Mouse (Mus musculus): Measurements from ENCODE around the gene Fndc3b. TPM values are rescaled to one million over a fixed set of nuclear protein-coding genes. Genes with fewer than 3 reads are reported as not detected.

The Fndc3b gene
- polyA plus RNA-seq, 1 experiment from 2014 or later: 7.5 TPM

DNA sequence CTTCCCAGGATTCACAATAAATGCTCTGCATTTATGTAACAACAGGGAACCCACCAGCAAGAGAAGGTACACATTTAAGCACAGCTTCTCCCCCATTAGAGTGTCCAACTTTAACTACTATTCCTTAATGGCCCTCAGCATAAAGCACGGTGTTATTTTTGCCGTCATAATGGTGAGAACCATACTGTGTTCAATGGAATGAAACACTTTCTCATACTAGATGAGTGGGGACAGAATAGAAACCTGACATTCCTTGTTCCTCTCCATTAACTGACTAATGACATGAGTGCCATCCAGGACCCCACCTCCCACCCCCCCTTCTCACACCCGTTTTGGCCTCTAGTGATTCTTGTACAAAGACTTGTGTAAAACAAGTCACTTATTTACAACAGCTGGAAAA, 156.8 kb downstream of the Fndc3b start:
- H3K9ac ChIP-seq (ENCODE audit: low read depth, low read length): no peak overlapping the region
- H3K4me2 ChIP-seq (ENCODE audit: low read length): no peak overlapping the region
- H3K36me3 ChIP-seq (ENCODE audit: control insufficient read depth, insufficient read depth, low read length): no peaks in the 10 kb centered on the region
- no peaks in the 10 kb centered on the region for H3K9me3 ChIP-seq (ENCODE audit: control insufficient read depth, low read length)
- no peaks in the 10 kb centered on the region for H3K4me1 ChIP-seq (ENCODE audit: control insufficient read depth, insufficient read depth, low read depth, low read length)
- H3K27ac ChIP-seq (ENCODE audit: low read depth, low read length): no peak overlapping the region
- no peak overlapping the region for H3K4me3 ChIP-seq (ENCODE audit: low read length)
- WGBS: 64% methylated on average over 3 of the region's 3 CpGs
- no peak for ATAC-seq
- no peaks in the 10 kb centered on the region for H3K27me3 ChIP-seq (replicated peaks; ENCODE audit: control insufficient read depth, insufficient read depth, low read length)

DNA sequence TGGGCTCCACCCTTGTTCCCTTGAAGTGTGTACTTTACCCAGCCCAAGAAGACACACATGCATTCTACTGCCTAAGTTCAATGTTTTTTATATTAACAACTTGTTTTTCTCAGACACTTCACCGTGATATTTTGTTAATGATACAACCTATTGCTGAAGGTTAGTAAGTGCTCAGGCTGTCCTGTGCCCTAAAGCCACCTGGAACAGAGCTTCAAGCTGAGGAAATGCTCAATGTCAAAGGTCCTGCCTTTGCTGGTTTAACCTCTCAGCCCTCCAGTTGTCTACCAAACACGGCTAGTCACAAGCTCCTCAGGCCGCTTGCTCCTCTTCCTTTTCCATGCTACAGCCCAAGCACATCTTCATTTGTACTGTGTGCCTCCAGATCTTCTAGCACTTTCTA, 157.3 kb downstream of the Fndc3b start:
- Histone ChIP-seq H3K36me3 (ENCODE audit: control insufficient read depth, insufficient read depth, low read length) (no peaks in the 10 kb centered on the region), H3K9ac (ENCODE audit: low read depth, low read length) (no peak overlapping the region), H3K27ac (ENCODE audit: low read depth, low read length) (no peak overlapping the region), H3K27me3 (replicated peaks; ENCODE audit: control insufficient read depth, insufficient read depth, low read length) (no peaks in the 10 kb centered on the region), H3K4me1 (ENCODE audit: control insufficient read depth, insufficient read depth, low read depth, low read length) (no peaks in the 10 kb centered on the region), H3K9me3 (ENCODE audit: control insufficient read depth, low read length) (no peaks in the 10 kb centered on the region), H3K4me3 (ENCODE audit: low read length) (no peak overlapping the region), H3K4me2 (ENCODE audit: low read length) (no peak overlapping the region)
- ATAC-seq: no peak
- WGBS: 90% methylated on average over 3 of the region's 3 CpGs

DNA sequence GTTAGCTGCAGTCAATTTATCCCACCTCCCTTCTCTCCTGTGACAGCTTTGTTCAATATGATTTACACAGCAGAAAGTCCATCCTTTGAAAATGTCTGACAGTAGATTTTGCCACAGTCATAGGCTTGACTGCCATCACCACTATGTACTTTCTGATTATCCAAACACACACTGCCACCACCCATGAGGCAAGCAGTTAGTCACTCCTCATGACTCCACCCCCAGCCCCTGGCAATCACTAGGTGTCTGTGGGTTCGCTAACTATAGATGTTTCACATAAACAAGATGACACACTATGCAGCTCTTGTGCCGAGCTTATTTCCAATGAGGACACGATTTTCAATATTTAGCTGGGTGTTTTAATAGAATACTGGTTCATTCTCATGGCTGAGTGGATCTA, 160.1 kb downstream of the Fndc3b start:
- Histone ChIP-seq H3K36me3 (ENCODE audit: control insufficient read depth, insufficient read depth, low read length) (no peaks in the 10 kb centered on the region), H3K4me3 (ENCODE audit: low read length) (no peak overlapping the region), H3K4me2 (ENCODE audit: low read length) (no peak overlapping the region), H3K27ac (ENCODE audit: low read depth, low read length) (no peak overlapping the region), H3K27me3 (replicated peaks; ENCODE audit: control insufficient read depth, insufficient read depth, low read length) (no peaks in the 10 kb centered on the region), H3K9ac (ENCODE audit: low read depth, low read length) (no peak overlapping the region), H3K9me3 (ENCODE audit: control insufficient read depth, low read length) (no peaks in the 10 kb centered on the region), H3K4me1 (ENCODE audit: control insufficient read depth, insufficient read depth, low read depth, low read length) (no peaks in the 10 kb centered on the region)
- WGBS: 89% methylated on average over 3 of the region's 3 CpGs
- ATAC-seq: no peak

DNA sequence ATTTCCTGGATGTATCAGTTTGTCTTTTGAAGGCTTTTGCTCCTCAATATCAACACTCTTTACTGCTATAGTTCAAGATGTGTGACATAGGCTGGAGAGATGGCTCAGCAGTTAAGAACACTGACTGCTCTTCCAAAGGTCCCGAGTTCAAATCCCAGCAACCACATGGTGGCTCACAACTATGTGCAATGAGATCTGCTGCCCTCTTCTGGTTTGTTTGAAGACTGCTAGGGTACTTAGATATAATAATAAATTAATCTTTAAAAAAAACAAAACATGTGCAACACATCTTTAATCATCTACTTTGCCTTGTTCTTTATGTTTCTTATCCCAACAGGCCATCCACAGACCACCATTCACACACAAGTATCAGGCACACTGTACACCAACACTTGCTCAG, 160.7 kb downstream of the Fndc3b start:
- Histone ChIP-seq H3K36me3 (ENCODE audit: control insufficient read depth, insufficient read depth, low read length) (no peaks in the 10 kb centered on the region), H3K4me3 (ENCODE audit: low read length) (no peak overlapping the region), H3K4me1 (ENCODE audit: control insufficient read depth, insufficient read depth, low read depth, low read length) (no peaks in the 10 kb centered on the region), H3K27me3 (replicated peaks; ENCODE audit: control insufficient read depth, insufficient read depth, low read length) (no peaks in the 10 kb centered on the region), H3K4me2 (ENCODE audit: low read length) (no peak overlapping the region), H3K9me3 (ENCODE audit: control insufficient read depth, low read length) (no peaks in the 10 kb centered on the region), H3K9ac (ENCODE audit: low read depth, low read length) (no peak overlapping the region), H3K27ac (ENCODE audit: low read depth, low read length) (no peak overlapping the region)
- WGBS: 95% methylated on average over 1 of the region's 1 CpGs
- ATAC-seq: no peak

DNA sequence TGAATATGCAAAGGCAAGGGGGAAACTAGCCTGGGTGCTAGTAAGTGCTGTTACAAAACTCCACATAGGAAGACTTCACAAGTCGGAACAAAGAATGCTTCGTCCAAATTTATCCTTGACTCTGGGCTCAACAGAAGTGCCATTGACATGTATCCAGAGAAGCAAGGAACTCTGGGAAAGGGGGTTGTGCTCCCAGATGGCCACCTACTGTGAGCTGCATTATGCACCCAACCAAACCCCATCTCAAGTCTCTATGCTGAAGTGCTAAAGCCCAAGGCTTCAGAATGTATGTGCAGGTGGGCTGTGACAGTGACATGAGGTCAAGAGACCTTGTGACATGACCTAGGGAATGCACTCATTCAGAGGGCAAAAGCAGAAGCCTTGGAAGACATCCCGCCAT, 165.5 kb downstream of the Fndc3b start:
- ATAC-seq: no peak
- H3K27me3 ChIP-seq (replicated peaks; ENCODE audit: control insufficient read depth, insufficient read depth, low read length): no peaks in the 10 kb centered on the region
- no peak overlapping the region for H3K4me3 ChIP-seq (ENCODE audit: low read length)
- no peaks in the 10 kb centered on the region for H3K36me3 ChIP-seq (ENCODE audit: control insufficient read depth, insufficient read depth, low read length)
- H3K9me3 ChIP-seq (ENCODE audit: control insufficient read depth, low read length): no peaks in the 10 kb centered on the region
- no peak overlapping the region for H3K4me2 ChIP-seq (ENCODE audit: low read length)
- WGBS: 91% methylated on average over 3 of the region's 3 CpGs
- H3K4me1 ChIP-seq (ENCODE audit: control insufficient read depth, insufficient read depth, low read depth, low read length): no peaks in the 10 kb centered on the region
- H3K9ac ChIP-seq (ENCODE audit: low read depth, low read length): no peak overlapping the region
- H3K27ac ChIP-seq (ENCODE audit: low read depth, low read length): no peak overlapping the region

DNA sequence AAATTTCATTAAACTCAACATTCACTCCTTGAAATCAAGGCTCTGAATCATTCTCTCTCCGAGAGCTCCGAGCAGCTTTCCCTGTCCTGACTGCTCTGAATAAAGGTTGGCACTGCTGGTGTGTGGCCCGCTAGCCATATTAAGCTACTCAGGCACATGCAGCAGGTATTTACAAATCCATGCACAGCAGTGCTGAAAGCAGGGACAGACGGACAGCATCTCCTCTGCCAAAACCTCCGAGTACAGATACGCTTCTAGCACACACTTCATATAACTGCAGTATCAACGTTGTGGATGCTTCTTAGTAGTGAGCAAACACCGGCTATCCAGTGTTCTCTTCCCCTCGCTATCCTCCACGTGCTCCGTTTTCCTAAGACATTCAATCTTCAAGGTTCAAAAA, 167.0 kb downstream of the Fndc3b start:
- no peak overlapping the region for H3K4me2 ChIP-seq (ENCODE audit: low read length)
- H3K36me3 ChIP-seq (ENCODE audit: control insufficient read depth, insufficient read depth, low read length): no peaks in the 10 kb centered on the region
- H3K9ac ChIP-seq (ENCODE audit: low read depth, low read length): no peak overlapping the region
- 95% methylated on average over 11 of the region's 11 CpGs for WGBS
- no peaks in the 10 kb centered on the region for H3K4me1 ChIP-seq (ENCODE audit: control insufficient read depth, insufficient read depth, low read depth, low read length)
- H3K9me3 ChIP-seq (ENCODE audit: control insufficient read depth, low read length): no peaks in the 10 kb centered on the region
- no peak for ATAC-seq
- H3K4me3 ChIP-seq (ENCODE audit: low read length): no peak overlapping the region
- H3K27me3 ChIP-seq (replicated peaks; ENCODE audit: control insufficient read depth, insufficient read depth, low read length): no peaks in the 10 kb centered on the region
- H3K27ac ChIP-seq (ENCODE audit: low read depth, low read length): no peak overlapping the region

DNA sequence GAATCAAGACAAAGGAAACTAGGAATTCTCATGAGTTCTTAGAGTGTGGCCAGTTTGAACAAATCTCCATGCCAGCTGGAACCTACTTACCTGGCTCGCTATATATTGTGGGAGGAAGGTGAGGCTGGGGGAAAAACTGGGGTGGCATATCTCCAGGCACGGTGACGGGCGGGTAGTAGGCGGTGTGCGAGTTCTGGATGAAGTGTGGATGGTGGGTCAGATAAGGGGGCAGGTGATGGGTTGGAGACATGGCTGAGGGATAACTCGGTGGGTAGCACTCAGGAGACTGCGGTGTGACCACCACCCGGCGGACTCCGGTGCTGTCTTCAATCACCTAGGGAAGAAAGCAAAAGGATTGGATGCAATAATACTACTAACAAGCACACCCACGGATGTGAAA, 169.3 kb downstream of the Fndc3b start:
- no peak for ATAC-seq
- Histone ChIP-seq H3K4me2 (ENCODE audit: low read length) (no peak overlapping the region), H3K27me3 (replicated peaks; ENCODE audit: control insufficient read depth, insufficient read depth, low read length) (no peaks in the 10 kb centered on the region), H3K27ac (ENCODE audit: low read depth, low read length) (no peak overlapping the region), H3K9me3 (ENCODE audit: control insufficient read depth, low read length) (no peaks in the 10 kb centered on the region), H3K4me1 (ENCODE audit: control insufficient read depth, insufficient read depth, low read depth, low read length) (no peaks in the 10 kb centered on the region), H3K36me3 (ENCODE audit: control insufficient read depth, insufficient read depth, low read length) (no peaks in the 10 kb centered on the region), H3K9ac (ENCODE audit: low read depth, low read length) (no peak overlapping the region), H3K4me3 (ENCODE audit: low read length) (no peak overlapping the region)
- 97% methylated on average over 12 of the region's 12 CpGs for WGBS

DNA sequence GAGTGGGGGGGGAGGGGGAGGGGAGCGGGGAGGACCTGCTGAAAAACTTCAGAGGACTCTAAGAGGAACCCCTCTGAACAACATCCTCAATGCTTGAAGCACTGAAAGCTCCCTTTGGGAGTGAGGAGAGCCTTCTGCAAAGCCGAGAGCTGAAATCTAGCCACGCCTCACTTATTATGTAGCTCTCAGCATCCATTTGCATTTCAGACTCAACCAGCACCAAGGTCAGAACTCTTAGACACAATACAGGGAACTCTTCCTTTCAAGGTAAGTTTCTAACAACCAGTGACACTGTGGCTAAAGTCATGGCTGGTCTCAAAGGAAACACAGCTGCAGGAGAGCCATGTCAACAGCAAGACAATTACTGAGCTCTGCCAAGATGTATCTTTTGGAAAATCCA, 169.9 kb downstream of the Fndc3b start:
- no peak for ATAC-seq
- 75% methylated on average over 3 of the region's 3 CpGs for WGBS
- H3K4me1 ChIP-seq (ENCODE audit: control insufficient read depth, insufficient read depth, low read depth, low read length): no peaks in the 10 kb centered on the region

DNA sequence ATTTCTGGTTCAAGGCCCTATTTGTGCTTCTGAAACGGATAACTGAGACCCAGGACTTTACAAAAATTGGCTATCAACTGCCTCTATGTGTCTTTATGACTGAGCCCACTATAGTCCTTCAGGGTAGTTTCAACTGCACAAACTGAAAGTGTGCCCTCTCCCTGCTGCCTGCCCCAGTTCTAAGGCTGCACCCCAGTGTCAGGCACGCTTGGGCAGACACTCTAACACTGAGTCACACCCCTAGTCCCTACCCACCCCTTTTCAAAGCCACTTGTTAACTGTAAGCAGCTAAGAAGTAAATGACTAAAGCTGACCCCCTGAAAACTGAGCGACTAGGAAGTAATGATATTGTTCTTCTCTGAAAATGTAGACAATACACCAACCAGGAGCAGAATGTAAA, 176.9 kb downstream of the Fndc3b start:
- Histone ChIP-seq H3K36me3 (ENCODE audit: control insufficient read depth, insufficient read depth, low read length) (no peaks in the 10 kb centered on the region), H3K27ac (ENCODE audit: low read depth, low read length) (no peak overlapping the region), H3K9me3 (ENCODE audit: control insufficient read depth, low read length) (no peaks in the 10 kb centered on the region), H3K4me1 (ENCODE audit: control insufficient read depth, insufficient read depth, low read depth, low read length) (no peaks in the 10 kb centered on the region), H3K4me2 (ENCODE audit: low read length) (no peak overlapping the region), H3K4me3 (ENCODE audit: low read length) (no peak overlapping the region), H3K27me3 (replicated peaks; ENCODE audit: control insufficient read depth, insufficient read depth, low read length) (no peaks in the 10 kb centered on the region), H3K9ac (ENCODE audit: low read depth, low read length) (no peak overlapping the region)
- WGBS: 80% methylated on average over 3 of the region's 3 CpGs
- ATAC-seq: no peak

More for the DNA sequence above, 169.9 kb downstream of the Fndc3b start:
- no peaks in the 10 kb centered on the region for H3K9me3 ChIP-seq (ENCODE audit: control insufficient read depth, low read length)
- H3K4me3 ChIP-seq (ENCODE audit: low read length): no peak overlapping the region
- no peak overlapping the region for H3K9ac ChIP-seq (ENCODE audit: low read depth, low read length)
- H3K36me3 ChIP-seq (ENCODE audit: control insufficient read depth, insufficient read depth, low read length): no peaks in the 10 kb centered on the region
- H3K27ac ChIP-seq (ENCODE audit: low read depth, low read length): no peak overlapping the region
- no peak overlapping the region for H3K4me2 ChIP-seq (ENCODE audit: low read length)
- no peaks in the 10 kb centered on the region for H3K27me3 ChIP-seq (replicated peaks; ENCODE audit: control insufficient read depth, insufficient read depth, low read length)

DNA sequence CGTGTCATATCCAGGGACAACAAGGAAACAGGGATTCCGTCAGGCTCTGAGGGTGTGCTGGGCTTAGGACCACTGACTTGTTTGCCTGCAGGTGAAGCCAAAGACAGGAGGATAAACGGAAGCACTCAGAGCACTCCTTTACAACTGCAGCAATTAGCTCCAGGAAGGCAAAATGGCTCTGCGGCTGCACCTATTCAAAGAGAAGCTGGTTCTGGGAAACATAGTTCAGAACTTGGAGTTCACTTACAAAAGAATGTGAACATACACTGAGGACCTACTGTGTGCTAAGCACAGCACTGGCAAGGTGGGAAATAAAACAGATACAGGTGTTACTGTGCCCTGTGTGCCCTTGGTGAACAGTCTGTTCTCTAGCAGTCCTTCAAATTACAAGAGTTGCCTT, 177.4 kb downstream of the Fndc3b start:
- H3K27me3 ChIP-seq (replicated peaks; ENCODE audit: control insufficient read depth, insufficient read depth, low read length): no peaks in the 10 kb centered on the region
- 89% methylated on average over 4 of the region's 4 CpGs for WGBS
- ATAC-seq: no peak
- H3K4me3 ChIP-seq (ENCODE audit: low read length): no peak overlapping the region
- no peak overlapping the region for H3K9ac ChIP-seq (ENCODE audit: low read depth, low read length)
- H3K36me3 ChIP-seq (ENCODE audit: control insufficient read depth, insufficient read depth, low read length): no peaks in the 10 kb centered on the region
- H3K27ac ChIP-seq (ENCODE audit: low read depth, low read length): no peak overlapping the region
- no peaks in the 10 kb centered on the region for H3K9me3 ChIP-seq (ENCODE audit: control insufficient read depth, low read length)
- no peaks in the 10 kb centered on the region for H3K4me1 ChIP-seq (ENCODE audit: control insufficient read depth, insufficient read depth, low read depth, low read length)
- H3K4me2 ChIP-seq (ENCODE audit: low read length): no peak overlapping the region
